Mouse (Mus musculus) adrenal gland, adult 2 months (tissue): ENCODE measurements around the gene Rpl13a. TPM values are rescaled to one million over a fixed set of nuclear protein-coding genes. Genes with fewer than 3 reads are reported as not detected.
A peak's percentile ranks its signal among the peaks of the same experiment; 100 is the strongest.
"Not testable (repeated sequence)": the region's sequence is repeated elsewhere in the genome, so short reads cannot be mapped to it uniquely, and the experiment has no call there.

Source experiments
- DNase-seq: peaks from one replicate; pipeline ENCODE4 v3.0.0; 2021
- polyA plus RNA-seq: library from polyadenylated mRNA; depleted of rRNA; stranded (reverse); fragments of >200 nt; gene quantifications from 2 replicates; pipeline ENCODE4 v1.2.3, GENCODE M21; 2012
- total RNA-seq, 2 experiments: library from RNA; stranded (reverse); gene quantifications; 2 replicates each; pipeline ENCODE4 v1.2.3; 2021

Rpl13a gene
- total and polyA plus RNA-seq, 3 experiments, result 476 to 1,750 (median 1,285) TPM

GRCm38 (mm10) chr7:45157459-45157858 lies 28.9 kb upstream of the Rpl13a start:
- DNase-seq, result no peak

- DNase-seq, result no peak
Measured at GRCm38 (mm10) chr7:45156206-45156605, 27.6 kb upstream of the Rpl13a start.

- no peak for DNase-seq
Measured at GRCm38 (mm10) chr7:45155590-45155989, 27.0 kb upstream of the Rpl13a start.

- peak; percentile 48 for DNase-seq
Measured at GRCm38 (mm10) chr7:45154993-45155514, 26.5 kb upstream of the Rpl13a start.

GRCm38 (mm10) chr7:45154096-45154992 lies 25.8 kb upstream of the Rpl13a start, which contains the start of the genes Pih1d1 and Aldh16a1:
Gene Pih1d1 (plus strand): TSS chr7:45154303.
Gene Aldh16a1 (minus strand): TSS chr7:45154584.
- DNase-seq, result peak; percentile 97

GRCm38 (mm10) chr7:45153586-45153985 lies 25.0 kb upstream of the Rpl13a start:
- DNase-seq, result no peak

GRCm38 (mm10) chr7:45153052-45153451 lies 24.5 kb upstream of the Rpl13a start:
- not testable (repeated sequence) for DNase-seq

GRCm38 (mm10) chr7:45151303-45151702 lies 22.7 kb upstream of the Rpl13a start:
- DNase-seq, result no peak

- no peak for DNase-seq
Measured at GRCm38 (mm10) chr7:45150321-45150720, 21.8 kb upstream of the Rpl13a start.

- DNase-seq, result no peak
Measured at GRCm38 (mm10) chr7:45149545-45149944, 21.0 kb upstream of the Rpl13a start.

GRCm38 (mm10) chr7:45148534-45149098 lies 20.1 kb upstream of the Rpl13a start:
- no peak for DNase-seq

- no peak for DNase-seq
Measured at GRCm38 (mm10) chr7:45147899-45148298, 19.3 kb upstream of the Rpl13a start.

GRCm38 (mm10) chr7:45147267-45147666 lies 18.7 kb upstream of the Rpl13a start:
- DNase-seq, result no peak

GRCm38 (mm10) chr7:45145460-45145859 lies 16.9 kb upstream of the Rpl13a start:
- no peak for DNase-seq

- DNase-seq, result no peak
Measured at GRCm38 (mm10) chr7:45144368-45145174, 16.0 kb upstream of the Rpl13a start.

GRCm38 (mm10) chr7:45141914-45142313 lies 13.4 kb upstream of the Rpl13a start:
- DNase-seq, result no peak

GRCm38 (mm10) chr7:45141319-45141718 lies 12.8 kb upstream of the Rpl13a start:
- DNase-seq, result no peak

- peak; percentile 78 for DNase-seq
Measured at GRCm38 (mm10) chr7:45139904-45140723, 11.6 kb upstream of the Rpl13a start.

GRCm38 (mm10) chr7:45138403-45138802 lies 9.8 kb upstream of the Rpl13a start:
- DNase-seq, result no peak

GRCm38 (mm10) chr7:45137171-45138006 lies 8.8 kb upstream of the Rpl13a start:
- DNase-seq, result no peak
